Mouse (Mus musculus) C2C12 (cell line): ENCODE measurements around the gene Cdca7. TPM values are rescaled to one million over a fixed set of nuclear protein-coding genes. Genes with fewer than 3 reads are reported as not detected.
A peak's percentile ranks its signal among the peaks of the same experiment; 100 is the strongest.

Experiments
- H3K27me3 ChIP-seq: one replicate; pipeline ENCODE4 v1.6.1; 2011; ENCODE audit not compliant: control insufficient read depth, insufficient read depth, insufficient read length
- H3K36me3 ChIP-seq: one replicate; pipeline ENCODE4 v1.6.1; 2011; ENCODE audit not compliant: control insufficient read depth, insufficient read depth
- H3K4me3 ChIP-seq: one replicate; pipeline ENCODE4 v1.5.1; 2011; ENCODE audit warnings: mild to moderate bottlenecking, control low read depth; ENCODE audit not compliant: poor library complexity, insufficient read depth, severe bottlenecking
- H3K79me2 ChIP-seq: one replicate; pipeline ENCODE4 v1.6.1; 2011; ENCODE audit not compliant: control insufficient read depth, insufficient read depth
- H3K79me3 ChIP-seq: one replicate; pipeline ENCODE4 v1.6.1; 2011; ENCODE audit warnings: low read depth, control low read depth
- H3ac ChIP-seq: one replicate; pipeline ENCODE3; 2011; ENCODE audit warnings: low read depth; ENCODE audit not compliant: control insufficient read depth, insufficient read length
- CEBPB ChIP-seq: IDR thresholded peaks from one replicate; pipeline ENCODE4 v1.6.1; 2011; ENCODE audit warnings: low read depth, mild to moderate bottlenecking, control low read depth, moderate library complexity
- CTCF ChIP-seq: IDR thresholded peaks from one replicate; pipeline ENCODE4 v1.5.1; 2011; ENCODE audit not compliant: control insufficient read depth, insufficient read depth, insufficient read length
- FOSL1 ChIP-seq: IDR thresholded peaks from one replicate; pipeline ENCODE4 v1.8.0; 2011; ENCODE audit warnings: mild to moderate bottlenecking, low read length; ENCODE audit not compliant: poor library complexity, insufficient read depth, severe bottlenecking
- MAX ChIP-seq: IDR thresholded peaks from one replicate; pipeline ENCODE4 v1.6.1; 2011; ENCODE audit warnings: mild to moderate bottlenecking, control low read depth
- MYOD1 ChIP-seq: IDR thresholded peaks from one replicate; pipeline ENCODE4 v1.6.1; 2011; ENCODE audit warnings: low read depth; ENCODE audit not compliant: control insufficient read depth, insufficient read length
- MYOG ChIP-seq: IDR thresholded peaks from one replicate; pipeline ENCODE4 v1.6.1; 2011; ENCODE audit not compliant: control insufficient read depth, insufficient read length; ENCODE audit errors: extremely low read depth
- USF1 ChIP-seq: IDR thresholded peaks from one replicate; pipeline ENCODE4 v1.6.1; 2011; ENCODE audit warnings: low read depth, mild to moderate bottlenecking, control low read depth, moderate library complexity
- polyA plus RNA-seq: library from polyadenylated mRNA; unstranded; fragments of >200 nt; fragmentation: generic; extraction: Trizol; gene quantifications from one replicate; pipeline ENCODE4 v1.2.1, GENCODE M21; 2012; ENCODE audit warnings: missing spikeins

Cdca7 gene
- polyA plus RNA-seq, 1 experiment, result 26.2 TPM

- no peaks in the 10 kb centered on the region for H3K79me3 ChIP-seq
- TF ChIP-seq FOSL1 (no peak), MYOG (no peak), MYOD1 (no peak), CEBPB (no peak), MAX (no peak), USF1 (no peak), CTCF (no peak)
- no peak overlapping the region for H3K4me3 ChIP-seq
- no peaks in the 10 kb centered on the region for H3K27me3 ChIP-seq
- no peak overlapping the region for H3ac ChIP-seq
- H3K36me3 ChIP-seq, result no peaks in the 10 kb centered on the region
- H3K79me2 ChIP-seq, result no peaks in the 10 kb centered on the region
These were observed 11.5 kb upstream of the Cdca7 start for GRCm38 (mm10) chr2:72464376-72465014.

- TF ChIP-seq FOSL1, result no peak
- TF ChIP-seq MYOD1, result no peak
- TF ChIP-seq CTCF, result no peak
- TF ChIP-seq MAX, result no peak
- TF ChIP-seq USF1, result no peak
- TF ChIP-seq CEBPB, result no peak
- TF ChIP-seq MYOG, result no peak
- Histone ChIP-seq H3K79me3 (no peaks in the 10 kb centered on the region), H3K4me3 (no peak overlapping the region), H3K36me3 (no peaks in the 10 kb centered on the region), H3K79me2 (no peaks in the 10 kb centered on the region), H3K27me3 (no peaks in the 10 kb centered on the region), H3ac (no peak overlapping the region)
These were observed 8.4 kb upstream of the Cdca7 start for GRCm38 (mm10) chr2:72467604-72468003.

GRCm38 (mm10) chr2:72471415-72472070, 4.4 kb upstream of the Cdca7 start:
- no peak overlapping the region for H3ac ChIP-seq
- TF ChIP-seq USF1 (no peak), CTCF (no peak), MAX (no peak), MYOD1 (no peak), MYOG (no peak), FOSL1 (no peak), CEBPB (no peak)
- H3K79me2 ChIP-seq, result peaks cover 5% of the 10 kb centered on the region
- H3K79me3 ChIP-seq, result no peaks in the 10 kb centered on the region
- no peaks in the 10 kb centered on the region for H3K36me3 ChIP-seq
- H3K4me3 ChIP-seq, result no peak overlapping the region
- no peaks in the 10 kb centered on the region for H3K27me3 ChIP-seq

- Histone ChIP-seq H3K27me3 (no peaks in the 10 kb centered on the region), H3ac (no peak overlapping the region), H3K79me2 (peaks cover 37% of the 10 kb centered on the region), H3K36me3 (peaks cover 24% of the 10 kb centered on the region), H3K4me3 (no peak overlapping the region), H3K79me3 (peaks cover 29% of the 10 kb centered on the region)
- no peak for TF ChIP-seq MAX
- TF ChIP-seq CEBPB, result no peak
- TF ChIP-seq CTCF, result no peak
- TF ChIP-seq MYOG, result no peak
- no peak for TF ChIP-seq FOSL1
- no peak for TF ChIP-seq USF1
- no peak for TF ChIP-seq MYOD1
These were observed 1.2 kb upstream of the Cdca7 start for GRCm38 (mm10) chr2:72474531-72475287.

GRCm38 (mm10) chr2:72475423-72475796, 549 bp upstream of the Cdca7 start:
- TF ChIP-seq USF1 (no peak), MYOD1 (no peak), CEBPB (no peak), CTCF (no peak), MAX (no peak), MYOG (no peak), FOSL1 (no peak)
- Histone ChIP-seq H3K36me3 (peaks cover 31% of the 10 kb centered on the region), H3K4me3 (peak overlapping the region; percentile 72), H3K27me3 (no peaks in the 10 kb centered on the region), H3K79me2 (peaks cover 44% of the 10 kb centered on the region), H3K79me3 (peaks cover 36% of the 10 kb centered on the region), H3ac (no peak overlapping the region)
